Comparison of ENCODE assay signal across 11 mouse cellular contexts in genomic region chr7:125434666-125435290, GRCm38 (mm10). TPM values are rescaled to one million over a fixed set of nuclear protein-coding genes. Genes with fewer than 3 reads are reported as not detected.
A peak's percentile ranks its signal among the peaks of the same experiment; 100 is the strongest.
DNase-seq lines count a peak whose midpoint lies in the region; ATAC-seq lines count a peak whose summit lies in the region.
"Had no signal": no experiment of that assay in that cellular context is flagged by ENCODE, and none has a peak within 500 bp of the region (broad histone marks: within the 10 kb centered on the region; RNA-seq: fewer than 3 reads in every experiment).

No protein-coding gene starts in this region.

- no peaks in the 10 kb centered on the region for H3K4me1 ChIP-seq in forebrain, embryonic 15.5 days
- H3K4me1 ChIP-seq in limb, embryonic 10.5 days: peaks cover 15% of the 10 kb centered on the region
- no peaks in the 10 kb centered on the region; the same call in 1 of the 2 replicates for H3K4me1 ChIP-seq in neural tube, embryonic 12.5 days
- peaks cover 7% of the 10 kb centered on the region; the same call in 1 of the 2 replicates for H3K4me1 ChIP-seq in kidney, embryonic 15.5 days

- intact Hi-C loops in left cerebral cortex, postnatal 4 days (cut with DNase I): no loop called here

- H3K9ac ChIP-seq in forebrain, embryonic 15.5 days (replicated peaks): no peak overlapping the region
- no peak overlapping the region for H3K9ac ChIP-seq in neural tube, embryonic 12.5 days
- no peak overlapping the region for H3K9ac ChIP-seq in kidney, embryonic 15.5 days

- peak; percentile 54 for DNase-seq in left cerebral cortex, postnatal 4 days
- no peak for DNase-seq in left cerebral cortex, adult 11 months (ENCODE audit: low spot score)
- no peak for DNase-seq in limb, embryonic 10.5 days (ENCODE audit: low spot score)
- DNase-seq in thymus, postnatal 0 days (ENCODE audit: low spot score): no peak
- no peak for DNase-seq in gastrocnemius, postnatal 25 days
- DNase-seq: cerebellum, postnatal 14 days; kidney, adult 2 months; right cerebral cortex, postnatal 25 days had no signal

- no peak for ATAC-seq in forebrain, embryonic 15.5 days (replicated peaks)
- peak; percentile 91 for ATAC-seq in neural tube, embryonic 12.5 days (ENCODE audit: low FRiP score, low read depth)
- no peak for ATAC-seq in kidney, embryonic 15.5 days (replicated peaks; ENCODE audit: low FRiP score)

- no peak overlapping the region for H3K4me3 ChIP-seq in forebrain, embryonic 15.5 days
- no peak overlapping the region for H3K4me3 ChIP-seq in limb, embryonic 10.5 days
- H3K4me3 ChIP-seq in neural tube, embryonic 12.5 days: no peak overlapping the region
- no peak overlapping the region for H3K4me3 ChIP-seq in kidney, embryonic 15.5 days (replicated peaks)

- peak overlapping the region; percentile 53 for H3K27ac ChIP-seq in forebrain, embryonic 15.5 days (replicated peaks)
- 0 out of 2 replicates have a peak overlapping the region, but pooled peaks have one; percentile 25 for H3K27ac ChIP-seq in limb, embryonic 10.5 days
- peak overlapping the region; percentile 34; the same call in 1 of the 2 replicates for H3K27ac ChIP-seq in neural tube, embryonic 12.5 days
- H3K27ac ChIP-seq in kidney, embryonic 15.5 days: no peak overlapping the region

- 48% methylated on average over 8 of the region's 8 CpGs for WGBS in forebrain, embryonic 15.5 days
- 46% methylated on average over 8 of the region's 8 CpGs for WGBS in limb, embryonic 10.5 days
- WGBS in neural tube, embryonic 12.5 days: 42% methylated on average over 8 of the region's 8 CpGs
- WGBS in kidney, embryonic 15.5 days: 38% methylated on average over 8 of the region's 8 CpGs

- H3K27me3 ChIP-seq in forebrain, embryonic 15.5 days: no peaks in the 10 kb centered on the region
- H3K27me3 ChIP-seq in limb, embryonic 10.5 days (ENCODE audit: low read depth, poor library complexity, severe bottlenecking): no peaks in the 10 kb centered on the region
- H3K27me3 ChIP-seq in neural tube, embryonic 12.5 days (replicated peaks): no peaks in the 10 kb centered on the region
- H3K27me3 ChIP-seq in kidney, embryonic 15.5 days: no peaks in the 10 kb centered on the region

- no peaks in the 10 kb centered on the region for H3K9me3 ChIP-seq in forebrain, embryonic 15.5 days
- H3K9me3 ChIP-seq in limb, embryonic 10.5 days (replicated peaks): no peaks in the 10 kb centered on the region
- no peaks in the 10 kb centered on the region for H3K9me3 ChIP-seq in neural tube, embryonic 12.5 days
- no peaks in the 10 kb centered on the region for H3K9me3 ChIP-seq in kidney, embryonic 15.5 days (replicated peaks)

- no peak overlapping the region for H3K4me2 ChIP-seq in forebrain, embryonic 15.5 days (replicated peaks)
- H3K4me2 ChIP-seq in neural tube, embryonic 12.5 days (replicated peaks): no peak overlapping the region
- no peak overlapping the region for H3K4me2 ChIP-seq in kidney, embryonic 15.5 days

- H3K36me3 ChIP-seq in forebrain, embryonic 15.5 days: no peaks in the 10 kb centered on the region
- no peaks in the 10 kb centered on the region for H3K36me3 ChIP-seq in limb, embryonic 10.5 days
- H3K36me3 ChIP-seq in neural tube, embryonic 12.5 days: no peaks in the 10 kb centered on the region
- no peaks in the 10 kb centered on the region for H3K36me3 ChIP-seq in kidney, embryonic 15.5 days

RNA-seq across cellular contexts. Expression of gene Kdm8, which starts 9.7 kb away (rescaled TPM):
- 1 to 10 TPM; 2.6 to 3.7 TPM for total RNA-seq in left cerebral cortex, postnatal 4 days (2021)
- 5.0 and 6.3 TPM in 2 replicates for polyA plus RNA-seq in forebrain, embryonic 15.5 days (2015; fragmentation: Nextera tagmentation; extraction: Ambion mirVana)
- 18.7 and 19.5 TPM in 2 replicates for polyA plus RNA-seq in limb, embryonic 10.5 days (2016; fragmentation: Nextera tagmentation; extraction: Ambion mirVana)
- 9.2 and 10.1 TPM in 2 replicates for polyA plus RNA-seq in neural tube, embryonic 12.5 days (2016; fragmentation: Nextera tagmentation; extraction: Ambion mirVana)
- polyA plus RNA-seq in thymus, postnatal 0 days (2015; fragmentation: Nextera tagmentation; extraction: Ambion mirVana): 12.6 and 15.1 TPM in 2 replicates
- 11.8 and 13.7 TPM in 2 replicates for polyA plus RNA-seq in kidney, embryonic 15.5 days (2015; fragmentation: Nextera tagmentation; extraction: Ambion mirVana)
- total RNA-seq in gastrocnemius, postnatal 25 days (2021): 1 to 10 TPM; 4.1 to 4.5 TPM

RNA-seq across cellular contexts. Expression of gene Nsmce1, which starts 56.6 kb away (rescaled TPM):
- 10 to 100 TPM; 31.0 to 33.3 TPM for total RNA-seq in left cerebral cortex, postnatal 4 days (2021)
- polyA plus RNA-seq in forebrain, embryonic 15.5 days (2015; fragmentation: Nextera tagmentation; extraction: Ambion mirVana): 119 and 128 TPM in 2 replicates
- polyA plus RNA-seq in limb, embryonic 10.5 days (2016; fragmentation: Nextera tagmentation; extraction: Ambion mirVana): 123 and 129 TPM in 2 replicates
- polyA plus RNA-seq in neural tube, embryonic 12.5 days (2016; fragmentation: Nextera tagmentation; extraction: Ambion mirVana): 98.8 and 108 TPM in 2 replicates
- polyA plus RNA-seq in thymus, postnatal 0 days (2015; fragmentation: Nextera tagmentation; extraction: Ambion mirVana): 191 and 200 TPM in 2 replicates
- polyA plus RNA-seq in kidney, embryonic 15.5 days (2015; fragmentation: Nextera tagmentation; extraction: Ambion mirVana): 143 TPM in 2 replicates
- total RNA-seq in gastrocnemius, postnatal 25 days (2021): 1 to 10 TPM; 9.3 TPM
